Mouse (Mus musculus) MEL (cell line): ENCODE measurements at regions not wholly inside any gene's neighbourhood (a gene's known extent, or its start where the extent isn't known, plus 50 kb on each side); places are given as distances from the start of the nearest gene placed in this dataset.

Experiments
- DNase-seq: peaks from one replicate; pipeline ENCODE4 v3.0.0; 2011; ENCODE audit warnings: low read depth, low spot score
- H3K27ac ChIP-seq: 2 replicates; pipeline ENCODE4 v1.5.1; 2012; ENCODE audit warnings: low read depth, mild to moderate bottlenecking, control low read depth, low read length, moderate library complexity; ENCODE audit not compliant: control insufficient read depth
- H3K27me3 ChIP-seq, 2 experiments: fragments of 150-350 bp in 1 of 2; sonication (generic) in 1 of 2; 2 replicates each; pipeline ENCODE4 v1.6.1; 2012; ENCODE audit warnings: low read length in 2 of 2, mild to moderate bottlenecking in 2 of 2, improper control_type of control experiment in 1 of 2, moderate library complexity in 1 of 2; ENCODE audit not compliant: insufficient read depth in 2 of 2, control insufficient read depth in 1 of 2
- H3K36me3 ChIP-seq, 2 experiments: 2 replicates each; pipeline ENCODE4 v1.6.1; 2012 to 2014; ENCODE audit warnings: low read length in 2 of 2, improper control_type of control experiment in 1 of 2, inconsistent platforms in 1 of 2, mild to moderate bottlenecking in 1 of 2; ENCODE audit not compliant: insufficient read depth in 2 of 2, control insufficient read depth in 1 of 2
- H3K4me1 ChIP-seq, 2 experiments: fragments of 150-350 bp in 1 of 2; sonication (generic) in 1 of 2; 2 replicates each; pipeline ENCODE4 v1.6.1; 2012; ENCODE audit warnings: low read length in 2 of 2, improper control_type of control experiment in 1 of 2, mild to moderate bottlenecking in 1 of 2; ENCODE audit not compliant: insufficient read depth in 2 of 2, control insufficient read depth in 1 of 2
- H3K4me3 ChIP-seq, 2 experiments: fragments of 150-350 bp in 1 of 2; sonication (generic) in 1 of 2; 2 replicates each; pipeline ENCODE4 v1.5.1; 2012; ENCODE audit warnings: low read depth in 2 of 2, low read length in 2 of 2, mild to moderate bottlenecking in 2 of 2, moderate library complexity in 2 of 2, control low read depth in 1 of 2, improper control_type of control experiment in 1 of 2; ENCODE audit not compliant: control insufficient read depth in 1 of 2, insufficient read depth in 1 of 2
- H3K79me2 ChIP-seq: 2 replicates; pipeline ENCODE4 v1.6.1; 2012; ENCODE audit warnings: mild to moderate bottlenecking, low read length, moderate library complexity; ENCODE audit not compliant: control insufficient read depth, poor library complexity, insufficient read depth
- H3K9ac ChIP-seq: 2 replicates; pipeline ENCODE4 v1.6.1; 2012; ENCODE audit warnings: low read depth, mild to moderate bottlenecking, control low read depth, low read length, moderate library complexity; ENCODE audit not compliant: control insufficient read depth, poor library complexity, severe bottlenecking
- H3K9me3 ChIP-seq: fragments of 150-350 bp; sonication (generic); replicated peaks from 2 replicates; pipeline ENCODE4 v1.6.1; 2012; ENCODE audit warnings: mild to moderate bottlenecking, low read length, improper control_type of control experiment, moderate library complexity; ENCODE audit not compliant: insufficient read depth
- CTCF ChIP-seq, 3 experiments: IDR thresholded peaks in 2 of 3; conservative IDR thresholded peaks in 1 of 3; 2 replicates each; pipeline ENCODE4 v1.5.1; 2011 to 2012; ENCODE audit warnings: low read length in 3 of 3, low read depth in 2 of 3, mild to moderate bottlenecking in 2 of 3, improper control_type of control experiment in 1 of 3, inconsistent platforms in 1 of 3, mixed read lengths in 1 of 3, moderate library complexity in 1 of 3; ENCODE audit not compliant: control insufficient read depth in 1 of 3, insufficient read depth in 1 of 3, poor library complexity in 1 of 3, severe bottlenecking in 1 of 3
- E2F4 ChIP-seq: IDR thresholded peaks from 2 replicates; pipeline ENCODE4 v1.6.1; 2011; ENCODE audit warnings: low read depth, low read length, improper control_type of control experiment, borderline replicate concordance
- EP300 ChIP-seq, 2 experiments: IDR thresholded peaks; 2 replicates each; pipeline ENCODE4 v1.6.1; 2011; ENCODE audit warnings: improper control_type of control experiment in 2 of 2, low read length in 2 of 2, low read depth in 1 of 2, mild to moderate bottlenecking in 1 of 2
- ETS1 ChIP-seq: IDR thresholded peaks from 2 replicates; pipeline ENCODE4 v1.6.1; 2012; ENCODE audit warnings: low read depth, mild to moderate bottlenecking, inconsistent platforms, low read length, improper control_type of control experiment, moderate library complexity
- GATA1 ChIP-seq: IDR thresholded peaks from 2 replicates; pipeline ENCODE4 v1.6.1; 2011; ENCODE audit warnings: low read depth, low read length, improper control_type of control experiment
- HCFC1 ChIP-seq: IDR thresholded peaks from 2 replicates; pipeline ENCODE4 v1.6.1; 2012; ENCODE audit warnings: low read depth, mild to moderate bottlenecking, inconsistent platforms, low read length, improper control_type of control experiment, moderate library complexity
- MAZ ChIP-seq: IDR thresholded peaks from 2 replicates; pipeline ENCODE4 v1.6.1; 2012; ENCODE audit warnings: low read depth, mild to moderate bottlenecking, inconsistent platforms, low read length, improper control_type of control experiment
- MEF2A ChIP-seq: IDR thresholded peaks from 2 replicates; pipeline ENCODE4 v1.6.1; 2014; ENCODE audit warnings: low read depth, mild to moderate bottlenecking, inconsistent platforms, low read length, improper control_type of control experiment; ENCODE audit not compliant: poor library complexity, insufficient replicate concordance, severe bottlenecking; ENCODE audit errors: extremely low read depth
- MXI1 ChIP-seq: IDR thresholded peaks from 2 replicates; pipeline ENCODE4 v1.6.1; 2011; ENCODE audit warnings: mild to moderate bottlenecking, low read depth, low read length, improper control_type of control experiment
- NRF1 ChIP-seq: IDR thresholded peaks from 2 replicates; pipeline ENCODE4 v1.6.1; 2014; ENCODE audit warnings: low read depth, mild to moderate bottlenecking, inconsistent platforms, low read length, improper control_type of control experiment, moderate library complexity; ENCODE audit not compliant: poor library complexity, insufficient read depth, severe bottlenecking
- POLR2A ChIP-seq, 2 experiments: IDR thresholded peaks; 2 replicates each; pipeline ENCODE4 v1.6.1; 2011 to 2012; ENCODE audit warnings: low read length in 2 of 2, mild to moderate bottlenecking in 2 of 2, control low read depth in 1 of 2, improper control_type of control experiment in 1 of 2, low read depth in 1 of 2, moderate library complexity in 1 of 2; ENCODE audit not compliant: control insufficient read depth in 1 of 2, insufficient read depth in 1 of 2, poor library complexity in 1 of 2
- RAD21 ChIP-seq: IDR thresholded peaks from 2 replicates; pipeline ENCODE4 v1.6.1; 2011; ENCODE audit warnings: mild to moderate bottlenecking, low read depth, low read length, improper control_type of control experiment
- SIN3A ChIP-seq: IDR thresholded peaks from 2 replicates; pipeline ENCODE4 v1.6.1; 2012; ENCODE audit warnings: low read length, improper control_type of control experiment, inconsistent platforms
- TAL1 ChIP-seq: IDR thresholded peaks from 2 replicates; pipeline ENCODE4 v1.6.1; 2012; ENCODE audit warnings: mild to moderate bottlenecking, inconsistent platforms, low read length, moderate library complexity, mixed read lengths
- TCF12 ChIP-seq: IDR thresholded peaks from 2 replicates; pipeline ENCODE4 v1.6.1; 2014; ENCODE audit warnings: low read depth, mild to moderate bottlenecking, inconsistent platforms, low read length, improper control_type of control experiment, moderate library complexity
- UBTF ChIP-seq: IDR thresholded peaks from 2 replicates; pipeline ENCODE4 v1.6.1; 2012; ENCODE audit warnings: low read depth, mild to moderate bottlenecking, inconsistent platforms, low read length, improper control_type of control experiment, moderate library complexity, borderline replicate concordance; ENCODE audit not compliant: insufficient read depth
- USF1 ChIP-seq: IDR thresholded peaks from 2 replicates; pipeline ENCODE4 v1.6.1; 2014; ENCODE audit warnings: low read depth, mild to moderate bottlenecking, inconsistent platforms, low read length, improper control_type of control experiment, moderate library complexity
- ZC3H11A ChIP-seq: IDR thresholded peaks from 2 replicates; pipeline ENCODE4 v1.6.1; 2012; ENCODE audit warnings: low read depth, mild to moderate bottlenecking, inconsistent platforms, low read length, improper control_type of control experiment
- ZKSCAN1 ChIP-seq: IDR thresholded peaks from 2 replicates; pipeline ENCODE4 v1.6.1; 2012; ENCODE audit warnings: low read depth, mild to moderate bottlenecking, inconsistent platforms, low read length, improper control_type of control experiment, moderate library complexity
- ZMIZ1 ChIP-seq: IDR thresholded peaks from 2 replicates; pipeline ENCODE4 v1.6.1; 2012; ENCODE audit warnings: low read depth, mild to moderate bottlenecking, inconsistent platforms, low read length, improper control_type of control experiment, moderate library complexity
- ZNF384 ChIP-seq: IDR thresholded peaks from 2 replicates; pipeline ENCODE4 v1.6.1; 2012; ENCODE audit warnings: low read depth, mild to moderate bottlenecking, inconsistent platforms, low read length, improper control_type of control experiment

- TF ChIP-seq TCF12 (peak; percentile 30; the same call in 1 of the 2 replicates), MAZ (no peak), POLR2A (IDR thresholded peaks at IDR 0.05; ENCODE audit: control insufficient read depth in 1 of 2, insufficient read depth in 1 of 2, low read depth in 1 of 2, low read length in 2 of 2, poor library complexity in 1 of 2) (no peak), RAD21 (no peak), E2F4 (no peak), ZKSCAN1 (no peak), TAL1 (peak; percentile 44; the same call in 1 of the 2 replicates), GATA1 (no peak), HCFC1 (no peak), SIN3A (no peak; the same call in 1 of the 2 replicates), ZC3H11A (no peak), NRF1 (no peak), CTCF (IDR thresholded peaks at IDR 0.05 in 2 of 3, conservative IDR thresholded peaks at IDR 0.05 in 1 of 3; ENCODE audit: control insufficient read depth in 1 of 3, insufficient read depth in 1 of 3, low read depth in 2 of 3, low read length in 3 of 3, poor library complexity in 1 of 3, severe bottlenecking in 1 of 3) (no peak), USF1 (no peak), MXI1 (no peak), UBTF (no peak), ZMIZ1 (no peak), EP300 (IDR thresholded peaks at IDR 0.05; ENCODE audit: low read depth in 1 of 2, low read length in 2 of 2) (0 out of 4 replicates have a peak, but pooled peaks of 1 of the 2 experiments have one; percentile 25), ZNF384 (no peak)
- Histone ChIP-seq H3K27me3 (no peaks in the 10 kb centered on the region; a peak in 1 of 4 replicates), H3K4me3 (peak overlapping the region; percentile 32 to 61), H3K4me1 (peaks cover 8 to 33% of the 10 kb centered on the region in 2 experiments), H3K9ac (no peak overlapping the region; the same call in 1 of the 2 replicates), H3K9me3 (no peaks in the 10 kb centered on the region), H3K79me2 (no peaks in the 10 kb centered on the region), H3K27ac (no peak overlapping the region), H3K36me3 (peaks cover 0 to 18% of the 10 kb centered on the region in 2 experiments; a peak in 2 of 4 replicates)
- peak; percentile 70 for DNase-seq
Measured at GRCm38 (mm10) chr16:21358313-21358920, 64.5 kb upstream of the Vps8 start.

GRCm38 (mm10) chr16:21359459-21359858, 63.5 kb upstream of the Vps8 start:
- Histone ChIP-seq H3K4me1 (peaks cover 8 to 38% of the 10 kb centered on the region in 2 experiments), H3K9ac (no peak overlapping the region), H3K27me3 (no peaks in the 10 kb centered on the region), H3K9me3 (no peaks in the 10 kb centered on the region), H3K4me3 (no peak overlapping the region), H3K27ac (no peak overlapping the region)
- DNase-seq = peak; percentile 64
- TF ChIP-seq MEF2A (no peak), MXI1 (0 out of 2 replicates have a peak, but pooled peaks have one; percentile 25), ETS1 (peak; percentile 25; the same call in 1 of the 2 replicates)
- TF ChIP-seq, all 39 proteins: peak for 2
- no peaks in the 10 kb centered on the region for H3K79me2 ChIP-seq
- peaks cover 0 to 18% of the 10 kb centered on the region in 2 experiments; a peak in 2 of 4 replicates for H3K36me3 ChIP-seq
